Mouse (Mus musculus): ENCODE results near the gene Ropn1l. TPM values are rescaled to one million over a fixed set of nuclear protein-coding genes. Genes with fewer than 3 reads are reported as not detected.
A peak's percentile ranks its signal among the peaks of the same experiment; 100 is the strongest.

Ropn1l gene
- polyA plus RNA-seq, 1 experiment from 2014 or later, result 5.6 TPM

DNA sequence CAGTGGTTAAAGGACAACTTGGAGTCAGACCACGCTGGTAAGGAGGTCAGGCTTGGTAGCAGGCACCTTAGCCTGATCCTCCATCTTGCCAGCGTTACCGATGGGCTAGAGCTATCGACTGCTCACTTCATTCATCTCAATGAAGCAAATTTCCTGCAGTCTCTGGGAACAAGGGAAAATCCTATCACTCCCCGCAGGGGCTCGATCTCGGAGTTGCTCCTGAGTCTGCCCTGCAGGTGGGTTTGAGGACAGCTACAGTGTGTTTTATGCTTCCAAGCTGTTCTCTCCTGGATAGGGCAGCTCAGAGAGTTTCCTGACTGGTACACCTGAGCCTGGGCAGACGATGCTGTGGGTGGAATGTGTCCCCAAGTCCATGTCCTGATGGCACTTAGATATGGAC lies 49.2 kb downstream of the Ropn1l start:
- H3K9ac ChIP-seq (ENCODE audit: low read length), result no peak overlapping the region
- no peaks in the 10 kb centered on the region for H3K9me3 ChIP-seq (ENCODE audit: control insufficient read depth, low read length)
- WGBS, result 80% methylated on average over 8 of the region's 8 CpGs
- H3K4me3 ChIP-seq (ENCODE audit: low read length), result no peak overlapping the region
- H3K4me2 ChIP-seq (ENCODE audit: low read depth, low read length), result no peak overlapping the region
- H3K27ac ChIP-seq (ENCODE audit: low read length), result no peak overlapping the region
- H3K4me1 ChIP-seq (replicated peaks; ENCODE audit: control insufficient read depth, insufficient read depth, low read length), result no peaks in the 10 kb centered on the region
- ATAC-seq (ENCODE audit: low read depth), result no peak
- no peaks in the 10 kb centered on the region for H3K27me3 ChIP-seq (ENCODE audit: control insufficient read depth, insufficient read depth, low read depth, low read length)
- H3K36me3 ChIP-seq (ENCODE audit: control insufficient read depth, insufficient read depth, low read length), result no peaks in the 10 kb centered on the region

DNA sequence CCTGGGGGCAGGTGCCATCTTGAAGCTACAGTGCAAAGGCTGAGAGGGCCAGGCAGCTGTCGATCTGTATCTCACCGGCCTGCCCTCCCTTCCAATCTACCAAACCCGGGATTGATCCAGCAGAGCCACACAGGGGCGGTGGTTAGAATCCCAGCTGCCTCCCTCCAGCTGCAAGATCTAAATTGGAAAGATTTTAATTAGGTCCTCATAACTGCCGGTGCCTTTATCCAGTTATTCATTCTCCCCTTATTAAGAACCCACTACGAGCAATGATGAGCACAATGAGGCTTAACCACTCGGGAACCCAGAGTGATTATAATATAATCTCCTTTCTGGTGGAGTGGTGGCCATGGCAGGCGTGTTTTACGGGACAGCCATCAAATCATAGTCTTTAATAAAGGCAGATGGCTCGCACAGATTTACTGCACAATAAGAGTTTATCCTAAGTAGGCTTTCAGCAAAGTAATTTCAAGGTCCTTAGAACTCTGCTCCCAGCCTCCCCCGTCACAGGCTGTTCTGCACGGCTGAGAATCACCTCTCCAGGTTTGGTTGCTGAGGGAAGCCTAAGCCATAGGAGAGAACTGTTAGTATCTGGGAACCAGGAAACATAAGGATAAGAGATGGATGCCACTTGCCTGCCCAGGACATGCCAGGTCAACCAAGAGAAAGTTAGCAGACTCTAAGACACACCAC lies 51.2 kb downstream of the Ropn1l start:
- Histone ChIP-seq H3K9me3 (ENCODE audit: control insufficient read depth, low read length) (0 out of 2 replicates have a peak, but pooled peaks cover under 1% of the 10 kb centered on the region), H3K4me3 (ENCODE audit: low read length) (no peak overlapping the region), H3K9ac (ENCODE audit: low read length) (no peak overlapping the region), H3K4me2 (ENCODE audit: low read depth, low read length) (no peak overlapping the region), H3K36me3 (ENCODE audit: control insufficient read depth, insufficient read depth, low read length) (no peaks in the 10 kb centered on the region), H3K4me1 (replicated peaks; ENCODE audit: control insufficient read depth, insufficient read depth, low read length) (no peaks in the 10 kb centered on the region), H3K27me3 (ENCODE audit: control insufficient read depth, insufficient read depth, low read depth, low read length) (no peaks in the 10 kb centered on the region), H3K27ac (ENCODE audit: low read length) (no peak overlapping the region)
- no peak for ATAC-seq (ENCODE audit: low read depth)
- 83% methylated on average over 12 of the region's 12 CpGs for WGBS

DNA sequence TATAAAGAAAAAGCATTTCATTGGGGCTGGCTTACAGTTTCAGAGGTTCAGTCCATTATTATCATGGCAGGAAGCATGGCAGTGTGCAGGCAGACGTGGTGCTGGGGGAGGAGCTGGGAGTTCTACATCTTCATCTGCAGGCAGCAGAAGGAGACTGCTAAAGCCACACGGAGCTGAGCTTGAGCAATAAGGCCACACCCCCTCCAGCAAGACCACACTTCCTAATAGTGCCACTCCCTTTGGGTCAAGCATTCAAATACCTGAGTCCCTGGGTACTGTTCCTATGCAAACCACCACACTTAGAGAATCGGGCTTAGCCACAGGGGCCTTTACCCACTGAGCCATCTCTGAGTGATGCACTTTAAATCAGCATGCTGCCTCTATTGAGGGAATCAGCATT lies 52.6 kb downstream of the Ropn1l start:
- no peak overlapping the region for H3K4me3 ChIP-seq (ENCODE audit: low read length)
- no peaks in the 10 kb centered on the region for H3K27me3 ChIP-seq (ENCODE audit: control insufficient read depth, insufficient read depth, low read depth, low read length)
- H3K36me3 ChIP-seq (ENCODE audit: control insufficient read depth, insufficient read depth, low read length), result no peaks in the 10 kb centered on the region
- WGBS, result 27% methylated on average over 3 of the region's 3 CpGs
- 0 out of 2 replicates have a peak, but pooled peaks cover 2% of the 10 kb centered on the region for H3K9me3 ChIP-seq (ENCODE audit: control insufficient read depth, low read length)
- ATAC-seq (ENCODE audit: low read depth), result peak; percentile 49; the same call in 1 of the 2 replicates
- H3K4me1 ChIP-seq (replicated peaks; ENCODE audit: control insufficient read depth, insufficient read depth, low read length), result no peaks in the 10 kb centered on the region
- H3K4me2 ChIP-seq (ENCODE audit: low read depth, low read length), result no peak overlapping the region
- no peak overlapping the region for H3K9ac ChIP-seq (ENCODE audit: low read length)
- H3K27ac ChIP-seq (ENCODE audit: low read length), result no peak overlapping the region

DNA sequence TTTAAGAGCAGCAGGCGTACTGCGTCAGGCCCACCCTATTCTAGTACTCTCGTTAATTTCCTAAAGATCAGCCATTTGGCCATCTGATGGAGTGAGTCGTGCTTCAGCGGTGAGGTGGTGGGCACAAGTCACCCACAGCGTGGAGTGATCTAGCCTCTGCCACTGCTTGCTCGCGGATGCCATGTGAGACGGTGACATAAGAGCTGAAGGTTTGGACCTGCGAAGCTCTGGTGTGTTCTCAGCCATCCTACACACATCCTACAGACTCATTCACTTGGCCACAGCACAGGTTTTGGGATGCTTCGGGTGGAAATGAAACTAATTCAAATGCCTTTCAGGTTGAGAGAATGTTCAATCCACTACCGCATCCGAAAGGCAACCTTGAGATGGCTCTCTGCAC lies 54.8 kb downstream of the Ropn1l start:
- H3K36me3 ChIP-seq (ENCODE audit: control insufficient read depth, insufficient read depth, low read length), result no peaks in the 10 kb centered on the region
- H3K27ac ChIP-seq (ENCODE audit: low read length), result no peak overlapping the region
- 0 out of 2 replicates have a peak, but pooled peaks cover 2% of the 10 kb centered on the region for H3K9me3 ChIP-seq (ENCODE audit: control insufficient read depth, low read length)
- H3K4me1 ChIP-seq (replicated peaks; ENCODE audit: control insufficient read depth, insufficient read depth, low read length), result no peaks in the 10 kb centered on the region
- no peak overlapping the region for H3K9ac ChIP-seq (ENCODE audit: low read length)
- H3K4me3 ChIP-seq (ENCODE audit: low read length), result no peak overlapping the region
- 91% methylated on average over 13 of the region's 13 CpGs for WGBS
- H3K4me2 ChIP-seq (ENCODE audit: low read depth, low read length), result no peak overlapping the region
- no peaks in the 10 kb centered on the region for H3K27me3 ChIP-seq (ENCODE audit: control insufficient read depth, insufficient read depth, low read depth, low read length)
- no peak for ATAC-seq (ENCODE audit: low read depth)

DNA sequence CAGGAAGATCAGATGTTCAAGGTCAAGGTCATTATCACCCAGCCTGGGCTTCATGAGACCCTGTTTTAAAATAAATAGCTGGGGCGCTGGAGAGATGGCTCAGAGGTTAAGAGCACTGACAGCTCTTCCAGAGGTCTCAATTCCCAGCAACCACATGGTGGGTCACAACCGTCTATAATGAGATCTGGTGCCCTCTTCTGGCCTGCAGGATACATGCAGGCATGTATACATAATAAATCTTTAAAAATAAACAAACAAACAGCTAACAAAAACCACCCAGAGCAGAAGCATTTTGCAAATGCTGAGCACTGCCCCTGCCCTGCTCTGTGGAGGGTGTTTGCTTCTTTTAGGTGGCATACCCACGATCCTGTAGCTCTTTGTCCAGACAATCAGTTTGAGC lies 56.2 kb downstream of the Ropn1l start:
- Histone ChIP-seq H3K4me1 (replicated peaks; ENCODE audit: control insufficient read depth, insufficient read depth, low read length) (no peaks in the 10 kb centered on the region), H3K9ac (ENCODE audit: low read length) (no peak overlapping the region), H3K4me3 (ENCODE audit: low read length) (no peak overlapping the region), H3K27ac (ENCODE audit: low read length) (no peak overlapping the region), H3K4me2 (ENCODE audit: low read depth, low read length) (no peak overlapping the region), H3K9me3 (ENCODE audit: control insufficient read depth, low read length) (0 out of 2 replicates have a peak, but pooled peaks cover 2% of the 10 kb centered on the region), H3K27me3 (ENCODE audit: control insufficient read depth, insufficient read depth, low read depth, low read length) (no peaks in the 10 kb centered on the region), H3K36me3 (ENCODE audit: control insufficient read depth, insufficient read depth, low read length) (no peaks in the 10 kb centered on the region)
- ATAC-seq (ENCODE audit: low read depth), result no peak
- 73% methylated on average over 3 of the region's 3 CpGs for WGBS

DNA sequence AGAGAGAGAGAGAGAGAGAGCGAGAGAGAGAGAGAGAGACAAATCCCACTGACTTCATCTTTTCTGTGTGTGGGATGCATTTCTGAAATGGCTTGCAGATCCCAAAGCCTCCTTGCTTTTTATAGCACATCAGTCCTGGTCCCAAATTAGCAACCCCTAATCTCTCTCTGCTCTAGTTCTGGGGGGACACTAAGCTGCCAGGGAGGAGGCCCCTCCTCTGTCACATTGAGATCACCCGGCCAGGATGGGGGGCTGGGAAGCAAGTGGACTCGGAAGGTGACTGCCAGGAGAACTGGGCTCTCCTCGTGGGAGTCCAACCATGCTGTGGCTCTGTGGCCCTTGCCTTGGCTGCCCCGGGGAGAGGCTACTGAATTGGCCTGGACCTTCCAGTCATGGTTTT lies 56.8 kb downstream of the Ropn1l start:
- H3K4me1 ChIP-seq (replicated peaks; ENCODE audit: control insufficient read depth, insufficient read depth, low read length), result no peaks in the 10 kb centered on the region
- WGBS, result 62% methylated on average over 5 of the region's 5 CpGs
- no peak overlapping the region for H3K4me2 ChIP-seq (ENCODE audit: low read depth, low read length)
- H3K36me3 ChIP-seq (ENCODE audit: control insufficient read depth, insufficient read depth, low read length), result no peaks in the 10 kb centered on the region
- H3K27me3 ChIP-seq (ENCODE audit: control insufficient read depth, insufficient read depth, low read depth, low read length), result no peaks in the 10 kb centered on the region
- H3K27ac ChIP-seq (ENCODE audit: low read length), result no peak overlapping the region
- H3K4me3 ChIP-seq (ENCODE audit: low read length), result no peak overlapping the region
- no peak for ATAC-seq (ENCODE audit: low read depth)
- 0 out of 2 replicates have a peak, but pooled peaks cover 2% of the 10 kb centered on the region for H3K9me3 ChIP-seq (ENCODE audit: control insufficient read depth, low read length)
- H3K9ac ChIP-seq (ENCODE audit: low read length), result no peak overlapping the region

DNA sequence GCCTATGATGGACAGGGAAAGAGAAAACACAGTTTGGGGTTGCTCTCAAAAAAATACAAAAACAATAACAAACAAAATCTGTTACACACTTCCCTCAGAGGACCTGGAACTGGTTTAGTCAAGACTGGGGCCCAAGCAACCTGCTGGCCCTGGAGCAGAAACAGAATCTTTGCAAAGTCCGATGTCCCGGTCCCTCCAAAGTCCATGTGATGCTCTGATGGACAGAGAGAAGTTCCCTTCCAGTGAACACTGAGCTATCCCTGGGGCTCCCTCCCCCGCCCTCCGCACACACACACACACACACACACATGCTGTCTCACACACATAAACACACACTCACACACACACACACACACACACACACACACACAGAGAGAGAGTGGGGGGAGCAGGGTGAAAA lies 57.6 kb downstream of the Ropn1l start:
- Histone ChIP-seq H3K9ac (ENCODE audit: low read length) (no peak overlapping the region), H3K36me3 (ENCODE audit: control insufficient read depth, insufficient read depth, low read length) (no peaks in the 10 kb centered on the region), H3K4me2 (ENCODE audit: low read depth, low read length) (no peak overlapping the region), H3K4me1 (replicated peaks; ENCODE audit: control insufficient read depth, insufficient read depth, low read length) (no peaks in the 10 kb centered on the region), H3K27me3 (ENCODE audit: control insufficient read depth, insufficient read depth, low read depth, low read length) (no peaks in the 10 kb centered on the region), H3K27ac (ENCODE audit: low read length) (no peak overlapping the region), H3K9me3 (ENCODE audit: control insufficient read depth, low read length) (0 out of 2 replicates have a peak, but pooled peaks cover 2% of the 10 kb centered on the region), H3K4me3 (ENCODE audit: low read length) (no peak overlapping the region)
- WGBS, result 89% methylated on average over 4 of the region's 4 CpGs
- ATAC-seq (ENCODE audit: low read depth), result no peak

DNA sequence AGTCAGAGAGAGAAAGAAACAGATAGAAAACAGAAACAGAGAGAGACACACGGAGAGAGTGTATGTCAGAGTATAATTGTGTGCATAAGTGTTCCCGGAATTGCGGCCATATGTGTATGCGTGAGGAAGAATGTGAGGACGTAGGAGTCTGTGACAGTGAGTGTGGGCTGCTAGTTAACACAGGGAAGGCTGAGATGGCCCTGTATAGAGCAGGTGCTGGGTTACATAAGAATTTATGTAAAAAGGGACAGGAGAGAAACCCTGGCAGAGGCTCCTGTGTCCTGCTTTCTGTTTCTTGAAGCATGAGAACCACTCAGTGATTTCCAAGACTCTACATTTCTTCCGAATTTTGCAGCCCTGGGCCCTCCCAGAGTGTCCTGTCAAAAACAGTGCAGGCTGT lies 60.1 kb downstream of the Ropn1l start:
- H3K27me3 ChIP-seq (ENCODE audit: control insufficient read depth, insufficient read depth, low read depth, low read length), result no peaks in the 10 kb centered on the region
- no peak overlapping the region for H3K4me2 ChIP-seq (ENCODE audit: low read depth, low read length)
- no peak overlapping the region for H3K9ac ChIP-seq (ENCODE audit: low read length)
- H3K27ac ChIP-seq (ENCODE audit: low read length), result no peak overlapping the region
- WGBS, result 83% methylated on average over 6 of the region's 6 CpGs
- no peaks in the 10 kb centered on the region for H3K36me3 ChIP-seq (ENCODE audit: control insufficient read depth, insufficient read depth, low read length)
- ATAC-seq (ENCODE audit: low read depth), result no peak
- H3K4me3 ChIP-seq (ENCODE audit: low read length), result no peak overlapping the region
- H3K9me3 ChIP-seq (ENCODE audit: control insufficient read depth, low read length), result 0 out of 2 replicates have a peak, but pooled peaks cover 2% of the 10 kb centered on the region
- H3K4me1 ChIP-seq (replicated peaks; ENCODE audit: control insufficient read depth, insufficient read depth, low read length), result no peaks in the 10 kb centered on the region

DNA sequence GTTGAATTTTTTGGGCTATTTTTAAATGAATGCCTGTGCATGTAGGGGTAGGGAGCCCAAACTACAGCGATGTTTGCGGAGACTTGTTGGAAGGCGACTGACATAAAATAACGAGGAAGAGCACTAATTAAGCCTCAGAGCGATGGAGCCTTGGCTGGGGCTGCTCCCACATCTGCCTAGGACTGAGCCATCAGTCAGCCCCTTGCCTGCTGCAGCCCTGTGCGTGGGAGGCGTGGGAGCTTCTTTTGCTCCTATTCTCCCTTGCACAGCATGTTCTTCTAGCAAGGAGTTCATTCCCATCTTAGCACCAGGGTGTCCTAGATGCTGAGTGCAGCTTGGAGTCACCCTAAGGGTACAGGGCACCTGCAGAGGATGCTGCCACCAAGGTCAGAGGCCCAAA lies 60.8 kb downstream of the Ropn1l start:
- WGBS, result 83% methylated on average over 7 of the region's 7 CpGs
- Histone ChIP-seq H3K27ac (ENCODE audit: low read length) (no peak overlapping the region), H3K9me3 (ENCODE audit: control insufficient read depth, low read length) (0 out of 2 replicates have a peak, but pooled peaks cover 2% of the 10 kb centered on the region), H3K4me3 (ENCODE audit: low read length) (no peak overlapping the region), H3K27me3 (ENCODE audit: control insufficient read depth, insufficient read depth, low read depth, low read length) (no peaks in the 10 kb centered on the region), H3K9ac (ENCODE audit: low read length) (no peak overlapping the region), H3K4me1 (replicated peaks; ENCODE audit: control insufficient read depth, insufficient read depth, low read length) (no peaks in the 10 kb centered on the region), H3K4me2 (ENCODE audit: low read depth, low read length) (no peak overlapping the region), H3K36me3 (ENCODE audit: control insufficient read depth, insufficient read depth, low read length) (no peaks in the 10 kb centered on the region)
- ATAC-seq (ENCODE audit: low read depth), result no peak

Measured in lung, embryonic 16.5 days (tissue).